Mouse (Mus musculus) kidney, adult 2 months (tissue): ENCODE results near the gene Stim2. TPM values are rescaled to one million over a fixed set of nuclear protein-coding genes. Genes with fewer than 3 reads are reported as not detected.

Experiments
- DNase-seq: peaks from one replicate; pipeline ENCODE4 v3.0.0; 2021
- H3K27ac ChIP-seq: fragments of 200-500 bp; 2 replicates; pipeline ENCODE4 v1.5.1; 2012; ENCODE audit warnings: low read depth, low read length, control low read depth, inconsistent platforms; ENCODE audit not compliant: insufficient read depth
- H3K27me3 ChIP-seq: fragments of 200-500 bp; replicated peaks from 2 replicates; pipeline ENCODE4 v1.6.1; 2012; ENCODE audit warnings: mild to moderate bottlenecking, moderate library complexity, low read length, inconsistent platforms; ENCODE audit not compliant: control insufficient read depth, insufficient read depth
- H3K36me3 ChIP-seq: fragments of 200-500 bp; 2 replicates; pipeline ENCODE4 v1.6.1; 2012; ENCODE audit warnings: mild to moderate bottlenecking, moderate library complexity, low read length, inconsistent platforms; ENCODE audit not compliant: control insufficient read depth, insufficient read depth
- H3K4me1 ChIP-seq: fragments of 200-500 bp; 2 replicates; pipeline ENCODE4 v1.6.1; 2011; ENCODE audit warnings: low read length; ENCODE audit not compliant: control insufficient read depth, insufficient read depth
- H3K4me3 ChIP-seq: fragments of 200-500 bp; 2 replicates; pipeline ENCODE4 v1.5.1; 2011; ENCODE audit warnings: mild to moderate bottlenecking, low read depth, low read length, control low read depth; ENCODE audit not compliant: insufficient read depth
- CTCF ChIP-seq: fragments of 200-500 bp; conservative IDR thresholded peaks from 2 replicates; pipeline ENCODE4 v1.5.1; 2011; ENCODE audit warnings: low read depth, mild to moderate bottlenecking, control low read depth, low read length, moderate library complexity, mixed read lengths; ENCODE audit not compliant: insufficient read depth, insufficient read length
- POLR2A ChIP-seq: fragments of 200-500 bp; IDR thresholded peaks from one replicate; pipeline ENCODE4 v1.6.1; 2011; ENCODE audit warnings: low read depth, low read length, control low read depth
- WGBS: fragments of 180-500 bp; shearing (Covaris S2); methylation state at CpG from one replicate; pipeline ENCODE4 v1.1.7; 2018; 5-methylcytosine and 5-hydroxymethylcytosine counted together
- polyA plus RNA-seq: library from polyadenylated mRNA; depleted of rRNA; stranded (reverse); fragments of >200 nt; gene quantifications from 2 replicates; pipeline ENCODE4 v1.2.3, GENCODE M21; 2012

The Stim2 gene
- polyA plus RNA-seq, 1 experiment = 10.3 TPM

- Histone ChIP-seq H3K4me3 (no peak overlapping the region), H3K4me1 (peaks cover 6% of the 10 kb centered on the region), H3K27me3 (no peaks in the 10 kb centered on the region), H3K27ac (no peak overlapping the region), H3K36me3 (no peaks in the 10 kb centered on the region)
- WGBS = 37% methylated on average over 5 of the region's 5 CpGs
- TF ChIP-seq POLR2A (no peak), CTCF (no peak)
- no peak for DNase-seq
Observed at GRCm38 (mm10) chr5:54001021-54001420, 2.7 kb downstream of the Stim2 start.

- Histone ChIP-seq H3K4me1 (peaks cover 11% of the 10 kb centered on the region), H3K27me3 (no peaks in the 10 kb centered on the region), H3K27ac (peak overlapping the region; percentile 43), H3K4me3 (no peak overlapping the region), H3K36me3 (no peaks in the 10 kb centered on the region)
- TF ChIP-seq POLR2A (no peak), CTCF (no peak)
- DNase-seq = peak; percentile 69
- 69% methylated on average over 2 of the region's 2 CpGs for WGBS
Observed at GRCm38 (mm10) chr5:54005111-54005864, 7.0 kb downstream of the Stim2 start.

- Histone ChIP-seq H3K4me3 (no peak overlapping the region), H3K4me1 (peaks cover 11% of the 10 kb centered on the region), H3K36me3 (no peaks in the 10 kb centered on the region), H3K27ac (no peak overlapping the region), H3K27me3 (no peaks in the 10 kb centered on the region)
- TF ChIP-seq CTCF (no peak), POLR2A (no peak)
- 48% methylated on average over 6 of the region's 6 CpGs for WGBS
- DNase-seq = no peak
Observed at GRCm38 (mm10) chr5:54005865-54006225, 7.5 kb downstream of the Stim2 start.

GRCm38 (mm10) chr5:54006845-54007244 is 8.5 kb downstream of the Stim2 start:
- H3K36me3 ChIP-seq = no peaks in the 10 kb centered on the region
- H3K27me3 ChIP-seq = no peaks in the 10 kb centered on the region
- 100% methylated on average over 1 of the region's 1 CpGs for WGBS
- peaks cover 13% of the 10 kb centered on the region for H3K4me1 ChIP-seq
- no peak overlapping the region for H3K27ac ChIP-seq
- DNase-seq = no peak
- TF ChIP-seq CTCF (no peak), POLR2A (no peak)
- no peak overlapping the region for H3K4me3 ChIP-seq

GRCm38 (mm10) chr5:54007617-54008016 is 9.3 kb downstream of the Stim2 start:
- Histone ChIP-seq H3K27me3 (no peaks in the 10 kb centered on the region), H3K36me3 (no peaks in the 10 kb centered on the region), H3K4me1 (peaks cover 13% of the 10 kb centered on the region), H3K27ac (no peak overlapping the region), H3K4me3 (no peak overlapping the region)
- TF ChIP-seq POLR2A (no peak), CTCF (no peak)
- DNase-seq = no peak
- 64% methylated on average over 6 of the region's 6 CpGs for WGBS

GRCm38 (mm10) chr5:54013271-54013670 is 15.0 kb downstream of the Stim2 start:
- TF ChIP-seq POLR2A (no peak), CTCF (no peak)
- no peak for DNase-seq
- H3K27me3 ChIP-seq = no peaks in the 10 kb centered on the region
- H3K27ac ChIP-seq = no peak overlapping the region
- 19% methylated on average over 1 of the region's 1 CpGs for WGBS
- H3K4me3 ChIP-seq = no peak overlapping the region
- H3K36me3 ChIP-seq = no peaks in the 10 kb centered on the region
- H3K4me1 ChIP-seq = 0 out of 2 replicates have a peak, but pooled peaks cover 2% of the 10 kb centered on the region

- Histone ChIP-seq H3K4me3 (no peak overlapping the region), H3K4me1 (peaks cover 8% of the 10 kb centered on the region; the same call in 1 of the 2 replicates), H3K36me3 (no peaks in the 10 kb centered on the region), H3K27me3 (no peaks in the 10 kb centered on the region), H3K27ac (no peak overlapping the region)
- 82% methylated on average over 7 of the region's 7 CpGs for WGBS
- TF ChIP-seq POLR2A (no peak), CTCF (no peak)
- DNase-seq = no peak
Observed at GRCm38 (mm10) chr5:54017143-54017542, 18.8 kb downstream of the Stim2 start.
